Mouse (Mus musculus): Measurements from ENCODE around the gene Twsg1. TPM values are rescaled to one million over a fixed set of nuclear protein-coding genes. Genes with fewer than 3 reads are reported as not detected.

Twsg1 gene
- polyA plus RNA-seq, 1 experiment from 2014 or later = 66.0 TPM

Other genes starting within 250 kb of the Twsg1 start
- gene Rab31, start 178.5 kb downstream of the Twsg1 start, polyA plus RNA-seq (2014; fragmentation: Nextera tagmentation; extraction: Ambion mirVana) = 81.7 and 86.8 TPM in 2 replicates
- gene Ppp4r1, start 168.7 kb downstream of the Twsg1 start, polyA plus RNA-seq (2014; fragmentation: Nextera tagmentation; extraction: Ambion mirVana) = 42.6 and 49.1 TPM in 2 replicates
- 40.5 and 44.2 TPM in 2 replicates for gene Ralbp1, start 65.4 kb downstream of the Twsg1 start, polyA plus RNA-seq (2014; fragmentation: Nextera tagmentation; extraction: Ambion mirVana)
- 157 and 165 TPM in 2 replicates for gene Ankrd12, start 125.9 kb upstream of the Twsg1 start, polyA plus RNA-seq (2014; fragmentation: Nextera tagmentation; extraction: Ambion mirVana)
- 414 and 418 TPM in 2 replicates for gene Ndufv2, start 150.3 kb upstream of the Twsg1 start, polyA plus RNA-seq (2014; fragmentation: Nextera tagmentation; extraction: Ambion mirVana)
- gene Washc1, start 160.3 kb upstream of the Twsg1 start, polyA plus RNA-seq (2014; fragmentation: Nextera tagmentation; extraction: Ambion mirVana) = 36.3 and 37.7 TPM in 2 replicates
- gene Ddx11, start 172.3 kb upstream of the Twsg1 start, polyA plus RNA-seq (2014; fragmentation: Nextera tagmentation; extraction: Ambion mirVana) = 4.1 and 4.6 TPM in 2 replicates